Mouse (Mus musculus): Measurements from ENCODE around the gene Tbp. TPM values are rescaled to one million over a fixed set of nuclear protein-coding genes. Genes with fewer than 3 reads are reported as not detected.

The Tbp gene
- polyA plus RNA-seq, 1 experiment from 2014 or later, result 76.7 TPM

DNA sequence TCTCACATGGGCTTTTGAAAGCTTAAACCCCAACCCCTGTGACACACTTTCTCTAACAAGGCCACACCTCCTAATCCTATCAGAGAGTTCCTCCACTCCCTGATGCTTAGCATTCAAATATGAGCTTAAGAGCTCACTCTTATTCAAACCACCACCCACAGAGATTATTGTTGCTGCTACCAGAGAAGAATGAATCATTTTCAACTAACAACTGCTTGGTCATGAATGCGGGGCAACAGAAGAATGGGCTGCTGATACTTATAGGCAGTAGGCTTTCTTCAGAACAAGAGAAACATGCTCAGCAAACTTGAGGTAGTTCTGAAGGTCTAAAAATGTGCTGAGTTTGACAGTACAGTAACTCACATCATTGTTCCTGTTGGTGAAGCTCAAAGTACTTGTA is 50.0 kb downstream of the Tbp start:
- ATAC-seq (ENCODE audit: low FRiP score), result no peak
- H3K27ac ChIP-seq (ENCODE audit: low read depth, low read length), result no peak overlapping the region
- WGBS, result 37% methylated on average over 1 of the region's 1 CpGs

DNA sequence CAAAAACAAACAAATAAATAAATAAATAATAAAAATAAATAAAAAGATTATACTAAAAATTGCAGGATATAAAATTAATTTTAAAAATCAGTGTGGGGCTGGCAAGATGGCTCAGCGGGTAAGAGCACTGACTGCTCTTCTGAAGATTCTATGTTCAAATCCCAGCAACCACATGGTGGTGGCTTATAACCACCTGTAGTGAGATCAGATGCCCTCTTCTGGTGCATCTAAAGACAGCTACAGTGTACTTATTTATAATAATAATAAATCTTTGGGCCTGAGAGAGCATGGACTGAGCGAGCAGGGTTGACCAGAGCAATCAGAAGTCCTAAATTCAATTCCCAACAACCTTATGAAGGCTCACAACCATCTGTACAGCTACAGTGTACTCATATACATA is 60.3 kb downstream of the Tbp start:
- ATAC-seq (ENCODE audit: low FRiP score) (no peak), DNase-seq (ENCODE audit: low spot score) (no peak)
- H3K9me3 ChIP-seq (ENCODE audit: control insufficient read depth, low read length), result no peaks in the 10 kb centered on the region
- no peak overlapping the region for H3K9ac ChIP-seq (ENCODE audit: low read depth, low read length)
- no peaks in the 10 kb centered on the region for H3K4me1 ChIP-seq (replicated peaks; ENCODE audit: control insufficient read depth, insufficient read depth, low read length)
- no peak overlapping the region for H3K4me2 ChIP-seq (replicated peaks; ENCODE audit: low read depth, low read length)
- H3K27me3 ChIP-seq (ENCODE audit: control insufficient read depth, insufficient read depth, low read length), result no peaks in the 10 kb centered on the region
- H3K27ac ChIP-seq (ENCODE audit: low read depth, low read length), result no peak overlapping the region
- WGBS, result 98% methylated on average over 2 of the region's 2 CpGs
- H3K4me3 ChIP-seq (ENCODE audit: low read depth, low read length), result no peak overlapping the region
- no peaks in the 10 kb centered on the region for H3K36me3 ChIP-seq (ENCODE audit: control insufficient read depth, insufficient read depth, low read length)

More for the DNA sequence above, 50.0 kb downstream of the Tbp start:
- no peak for DNase-seq (ENCODE audit: low spot score)
- Histone ChIP-seq H3K36me3 (ENCODE audit: control insufficient read depth, insufficient read depth, low read length) (no peaks in the 10 kb centered on the region), H3K9me3 (ENCODE audit: control insufficient read depth, low read length) (no peaks in the 10 kb centered on the region), H3K27me3 (ENCODE audit: control insufficient read depth, insufficient read depth, low read length) (no peaks in the 10 kb centered on the region), H3K4me3 (ENCODE audit: low read depth, low read length) (no peak overlapping the region), H3K9ac (ENCODE audit: low read depth, low read length) (no peak overlapping the region), H3K4me2 (replicated peaks; ENCODE audit: low read depth, low read length) (no peak overlapping the region), H3K4me1 (replicated peaks; ENCODE audit: control insufficient read depth, insufficient read depth, low read length) (no peaks in the 10 kb centered on the region)

DNA sequence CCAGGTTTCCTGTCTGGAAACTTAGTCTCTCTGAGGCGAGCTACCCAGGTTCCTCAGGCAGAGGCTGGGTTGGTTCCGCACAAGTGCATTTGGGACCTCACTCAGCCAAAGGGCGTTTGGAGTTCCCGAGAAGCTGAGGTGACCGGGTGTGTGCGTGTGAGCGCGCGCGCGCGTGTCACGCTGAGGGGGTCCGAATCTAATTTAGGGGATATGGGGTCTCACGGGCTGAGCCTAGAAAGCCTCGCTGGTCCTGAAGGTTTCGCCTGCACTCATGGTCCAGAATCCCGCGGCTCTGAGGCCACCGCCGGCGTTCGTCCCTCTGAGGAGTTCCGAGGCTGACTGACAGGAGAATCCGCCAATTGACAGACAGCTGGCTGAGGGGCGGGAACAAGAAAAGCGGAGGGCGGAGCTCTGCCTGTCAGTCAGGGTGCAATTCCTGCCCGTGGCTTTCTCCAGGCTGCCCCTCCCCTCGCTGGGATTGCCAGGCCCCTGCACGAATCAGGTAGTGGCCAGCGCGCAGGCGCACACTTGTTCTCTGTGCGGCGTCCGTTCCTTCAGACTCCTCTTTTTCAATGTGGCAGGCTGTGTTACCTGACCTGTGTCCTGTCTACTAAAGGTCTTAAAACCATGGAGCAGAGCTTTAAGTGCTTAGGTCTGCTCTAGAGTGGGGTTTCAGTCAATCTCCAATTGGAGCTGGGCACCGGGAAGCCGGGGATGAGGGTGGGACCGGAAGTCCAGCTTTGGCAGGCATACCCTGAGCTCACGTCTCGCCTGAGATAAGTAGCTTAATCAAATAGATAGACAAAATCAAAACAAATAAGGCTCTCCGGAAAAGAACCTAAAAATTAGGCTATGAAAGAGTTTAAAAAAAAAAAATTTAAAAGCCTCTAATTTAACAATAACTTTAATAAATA is 64.6 kb downstream of the Tbp start, which contains the start of gene Prdm9:
Gene Prdm9 (minus strand): TSS at position 341 of the 914 bp plus-strand sequence.
- H3K4me3 ChIP-seq (ENCODE audit: low read depth, low read length), result peak within 1 kb of the TSS; percentile 46
- no peaks in the 10 kb centered on the region for H3K4me1 ChIP-seq (replicated peaks; ENCODE audit: control insufficient read depth, insufficient read depth, low read length)
- ATAC-seq (ENCODE audit: low FRiP score), result peak; percentile 99
- DNase-seq (ENCODE audit: low spot score), result peak; percentile 99
- H3K9ac ChIP-seq (ENCODE audit: low read depth, low read length), result peak within 1 kb of the TSS; percentile 77
- under 1% methylated on average over 43 of the region's 43 CpGs for WGBS
- H3K27me3 ChIP-seq (ENCODE audit: control insufficient read depth, insufficient read depth, low read length), result no peaks in the 10 kb centered on the region
- H3K27ac ChIP-seq (ENCODE audit: low read depth, low read length), result peak within 1 kb of the TSS; percentile 80
- H3K4me2 ChIP-seq (replicated peaks; ENCODE audit: low read depth, low read length), result peak within 1 kb of the TSS; percentile 55
- no peaks in the 10 kb centered on the region for H3K36me3 ChIP-seq (ENCODE audit: control insufficient read depth, insufficient read depth, low read length)
- H3K9me3 ChIP-seq (ENCODE audit: control insufficient read depth, low read length), result no peaks in the 10 kb centered on the region

DNA sequence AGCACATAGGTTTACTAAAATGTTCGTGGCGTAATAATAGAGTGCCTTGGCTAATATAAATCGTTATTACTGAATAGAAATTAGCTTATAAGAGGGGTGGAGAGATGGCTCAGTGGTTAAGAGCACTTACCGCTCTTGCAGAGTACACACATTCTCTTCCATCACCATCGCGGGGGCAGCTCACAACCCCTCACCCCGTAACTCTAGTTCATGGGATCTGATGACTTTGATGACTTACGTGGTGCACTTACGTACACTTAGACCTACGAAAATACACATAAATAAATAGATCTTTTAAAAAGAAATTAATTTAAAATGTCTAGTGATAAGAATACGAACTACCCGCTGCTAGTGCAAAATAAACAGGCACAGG is 65.2 kb downstream of the Tbp start:
- Histone ChIP-seq H3K4me3 (ENCODE audit: low read depth, low read length) (peak overlapping the region; percentile 46), H3K9ac (ENCODE audit: low read depth, low read length) (peak overlapping the region; percentile 31; the same call in 1 of the 2 replicates), H3K27me3 (ENCODE audit: control insufficient read depth, insufficient read depth, low read length) (no peaks in the 10 kb centered on the region), H3K4me2 (replicated peaks; ENCODE audit: low read depth, low read length) (peak overlapping the region; percentile 49), H3K9me3 (ENCODE audit: control insufficient read depth, low read length) (no peaks in the 10 kb centered on the region), H3K27ac (ENCODE audit: low read depth, low read length) (no peak overlapping the region), H3K4me1 (replicated peaks; ENCODE audit: control insufficient read depth, insufficient read depth, low read length) (no peaks in the 10 kb centered on the region), H3K36me3 (ENCODE audit: control insufficient read depth, insufficient read depth, low read length) (no peaks in the 10 kb centered on the region)
- WGBS, result 54% methylated on average over 12 of the region's 12 CpGs
- ATAC-seq (ENCODE audit: low FRiP score), result peak; percentile 11; the same call in 1 of the 2 replicates
- peak; percentile 28 for DNase-seq (ENCODE audit: low spot score)

DNA sequence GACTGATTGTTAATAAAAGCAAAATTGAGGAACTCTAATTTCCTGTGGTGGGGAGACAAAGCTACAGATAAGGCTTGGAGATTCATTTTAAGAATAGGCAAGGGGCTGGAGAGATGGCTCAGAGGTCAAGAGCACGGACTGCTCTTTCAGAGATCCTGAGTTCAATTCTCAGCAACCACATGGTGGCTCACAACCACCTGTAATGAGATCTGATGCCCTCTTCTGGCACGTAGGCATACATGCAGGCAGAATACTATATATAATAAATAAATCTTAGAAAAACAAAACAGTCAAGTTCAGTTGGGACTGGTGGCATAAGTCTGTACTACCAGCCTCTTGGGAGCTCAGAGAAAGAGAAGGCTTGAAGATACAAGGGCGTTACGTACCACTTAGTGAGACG is 67.2 kb downstream of the Tbp start:
- no peak overlapping the region for H3K9ac ChIP-seq (ENCODE audit: low read depth, low read length)
- ATAC-seq (ENCODE audit: low FRiP score) (no peak), DNase-seq (ENCODE audit: low spot score) (no peak)
- WGBS, result 64% methylated on average over 5 of the region's 5 CpGs
- no peak overlapping the region for H3K27ac ChIP-seq (ENCODE audit: low read depth, low read length)
- no peaks in the 10 kb centered on the region for H3K9me3 ChIP-seq (ENCODE audit: control insufficient read depth, low read length)
- H3K4me1 ChIP-seq (replicated peaks; ENCODE audit: control insufficient read depth, insufficient read depth, low read length), result no peaks in the 10 kb centered on the region
- H3K4me2 ChIP-seq (replicated peaks; ENCODE audit: low read depth, low read length), result no peak overlapping the region
- no peaks in the 10 kb centered on the region for H3K27me3 ChIP-seq (ENCODE audit: control insufficient read depth, insufficient read depth, low read length)
- no peak overlapping the region for H3K4me3 ChIP-seq (ENCODE audit: low read depth, low read length)
- no peaks in the 10 kb centered on the region for H3K36me3 ChIP-seq (ENCODE audit: control insufficient read depth, insufficient read depth, low read length)

DNA sequence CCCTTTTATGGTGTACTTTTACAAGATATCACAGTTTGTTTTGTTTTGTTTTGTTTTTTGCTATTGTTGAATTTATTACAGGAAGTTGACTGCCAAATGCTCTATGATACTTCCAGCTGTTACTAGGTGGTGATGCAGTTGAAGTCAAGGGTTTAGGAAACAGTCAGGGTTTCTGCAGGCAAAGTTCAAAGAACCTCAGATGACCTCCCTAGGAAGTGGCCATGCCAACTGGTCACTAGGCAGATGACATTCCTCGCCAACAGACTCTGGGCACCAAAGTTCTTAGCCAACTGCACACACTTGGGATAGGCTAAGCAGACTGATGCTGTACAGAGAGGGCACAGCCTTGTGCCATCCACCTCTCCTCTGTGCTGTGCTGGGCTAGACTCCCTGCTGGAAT is 75.4 kb downstream of the Tbp start:
- H3K4me2 ChIP-seq (replicated peaks; ENCODE audit: low read depth, low read length), result no peak overlapping the region
- no peak overlapping the region for H3K27ac ChIP-seq (ENCODE audit: low read depth, low read length)
- 70% methylated on average over 1 of the region's 1 CpGs for WGBS
- no peak for ATAC-seq (ENCODE audit: low FRiP score)
- H3K9me3 ChIP-seq (ENCODE audit: control insufficient read depth, low read length), result no peaks in the 10 kb centered on the region
- no peak overlapping the region for H3K9ac ChIP-seq (ENCODE audit: low read depth, low read length)
- no peaks in the 10 kb centered on the region for H3K36me3 ChIP-seq (ENCODE audit: control insufficient read depth, insufficient read depth, low read length)
- H3K27me3 ChIP-seq (ENCODE audit: control insufficient read depth, insufficient read depth, low read length), result no peaks in the 10 kb centered on the region
- no peak overlapping the region for H3K4me3 ChIP-seq (ENCODE audit: low read depth, low read length)
- no peaks in the 10 kb centered on the region for H3K4me1 ChIP-seq (replicated peaks; ENCODE audit: control insufficient read depth, insufficient read depth, low read length)
- DNase-seq (ENCODE audit: low spot score), result no peak

DNA sequence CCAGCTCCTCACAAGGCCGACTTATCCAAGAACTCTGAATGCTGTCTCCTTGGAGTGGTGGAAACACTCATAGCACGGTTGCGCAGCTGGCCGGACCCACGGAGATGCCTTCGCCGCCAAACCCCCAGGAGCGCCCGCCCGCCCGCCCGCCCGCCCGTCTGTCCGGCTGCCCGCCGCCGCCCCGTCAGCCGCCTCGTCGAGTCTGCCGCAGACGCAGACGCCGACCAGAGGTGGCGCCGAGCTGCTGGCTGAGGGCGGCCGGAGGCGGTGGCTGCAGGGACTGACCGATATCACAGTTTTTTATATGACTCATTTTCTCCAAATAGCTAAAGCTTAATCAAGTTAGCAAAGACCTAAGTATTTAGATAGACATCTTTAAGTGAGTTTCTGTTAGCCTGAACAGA is 77.6 kb downstream of the Tbp start:
- Histone ChIP-seq H3K4me1 (replicated peaks; ENCODE audit: control insufficient read depth, insufficient read depth, low read length) (no peaks in the 10 kb centered on the region), H3K27ac (ENCODE audit: low read depth, low read length) (no peak overlapping the region), H3K4me3 (ENCODE audit: low read depth, low read length) (peak overlapping the region; percentile 30), H3K9me3 (ENCODE audit: control insufficient read depth, low read length) (no peaks in the 10 kb centered on the region), H3K4me2 (replicated peaks; ENCODE audit: low read depth, low read length) (peak overlapping the region; percentile 39), H3K9ac (ENCODE audit: low read depth, low read length) (no peak overlapping the region), H3K27me3 (ENCODE audit: control insufficient read depth, insufficient read depth, low read length) (no peaks in the 10 kb centered on the region), H3K36me3 (ENCODE audit: control insufficient read depth, insufficient read depth, low read length) (no peaks in the 10 kb centered on the region)
- 2% methylated on average over 31 of the region's 32 CpGs for WGBS
- peak; percentile 78; the same call in 1 of the 2 replicates for ATAC-seq (ENCODE audit: low FRiP score)
- peak; percentile 64 for DNase-seq (ENCODE audit: low spot score)

Measured in hindbrain, embryonic 11.5 days (tissue).